Mouse (Mus musculus): ENCODE measurements around the gene 4933407L21Rik. TPM values are rescaled to one million over a fixed set of nuclear protein-coding genes. Genes with fewer than 3 reads are reported as not detected.

The 4933407L21Rik gene
- polyA plus RNA-seq, 1 experiment from 2014 or later = 4.2 TPM

DNA sequence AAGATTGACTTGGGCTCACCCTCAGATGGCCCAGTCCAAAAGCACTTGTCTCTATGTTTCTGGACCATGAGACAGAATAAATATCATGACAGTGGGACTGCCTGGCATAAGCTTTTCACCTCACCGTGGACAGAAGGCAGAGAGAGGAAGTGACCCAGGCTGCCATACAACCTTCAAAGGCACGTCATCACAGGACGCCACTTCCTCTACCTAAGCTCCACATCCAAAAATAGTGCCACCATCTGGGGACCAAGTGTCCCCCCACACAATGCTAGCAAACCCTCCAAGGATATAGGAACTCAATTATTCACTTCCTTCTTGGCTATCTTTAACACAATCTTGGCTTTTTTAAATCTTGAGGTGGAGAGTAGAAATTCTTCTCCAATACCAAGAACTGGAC, 33.8 kb downstream of the 4933407L21Rik start:
- Histone ChIP-seq H3K9ac (ENCODE audit: low read length) (no peak overlapping the region), H3K4me1 (ENCODE audit: control insufficient read depth, insufficient read depth, low read length) (no peaks in the 10 kb centered on the region), H3K4me3 (ENCODE audit: low read depth, low read length) (no peak overlapping the region), H3K36me3 (ENCODE audit: control insufficient read depth, insufficient read depth, low read length) (no peaks in the 10 kb centered on the region), H3K9me3 (replicated peaks; ENCODE audit: control insufficient read depth, low read length) (no peaks in the 10 kb centered on the region), H3K27ac (ENCODE audit: low read depth, low read length) (no peak overlapping the region), H3K4me2 (ENCODE audit: low read length) (no peak overlapping the region), H3K27me3 (replicated peaks; ENCODE audit: control insufficient read depth, insufficient read depth, low read length) (no peaks in the 10 kb centered on the region)
- WGBS = 90% methylated on average over 3 of the region's 3 CpGs
- no peak for ATAC-seq
- DNase-seq (ENCODE audit: low spot score) = no peak

DNA sequence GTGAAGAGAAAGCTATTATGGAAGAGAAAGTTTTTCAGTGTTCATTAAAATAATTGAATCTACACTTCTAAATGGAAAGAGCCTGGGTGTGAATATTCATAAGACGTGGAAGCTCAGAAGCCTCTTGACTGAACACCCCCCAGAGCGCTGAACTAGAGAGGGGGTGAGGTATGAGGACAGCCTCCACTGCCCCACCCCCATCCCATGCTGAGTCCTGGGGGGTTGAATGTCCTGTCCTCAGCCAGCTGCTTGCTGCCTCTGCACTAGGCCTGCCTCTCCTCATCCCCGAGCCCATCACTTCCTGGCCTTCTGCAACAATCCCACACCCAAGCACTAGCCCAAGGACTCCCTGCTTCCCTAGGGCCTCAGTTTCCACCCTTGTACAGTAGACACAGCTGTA, 37.6 kb downstream of the 4933407L21Rik start:
- H3K27ac ChIP-seq (ENCODE audit: low read depth, low read length) = no peak overlapping the region
- no peaks in the 10 kb centered on the region for H3K9me3 ChIP-seq (replicated peaks; ENCODE audit: control insufficient read depth, low read length)
- no peaks in the 10 kb centered on the region for H3K27me3 ChIP-seq (replicated peaks; ENCODE audit: control insufficient read depth, insufficient read depth, low read length)
- no peak for DNase-seq (ENCODE audit: low spot score)
- no peaks in the 10 kb centered on the region for H3K36me3 ChIP-seq (ENCODE audit: control insufficient read depth, insufficient read depth, low read length)
- no peaks in the 10 kb centered on the region for H3K4me1 ChIP-seq (ENCODE audit: control insufficient read depth, insufficient read depth, low read length)
- WGBS = 64% methylated on average over 3 of the region's 3 CpGs
- no peak for ATAC-seq
- no peak overlapping the region for H3K4me3 ChIP-seq (ENCODE audit: low read depth, low read length)
- H3K9ac ChIP-seq (ENCODE audit: low read length) = no peak overlapping the region
- no peak overlapping the region for H3K4me2 ChIP-seq (ENCODE audit: low read length)

DNA sequence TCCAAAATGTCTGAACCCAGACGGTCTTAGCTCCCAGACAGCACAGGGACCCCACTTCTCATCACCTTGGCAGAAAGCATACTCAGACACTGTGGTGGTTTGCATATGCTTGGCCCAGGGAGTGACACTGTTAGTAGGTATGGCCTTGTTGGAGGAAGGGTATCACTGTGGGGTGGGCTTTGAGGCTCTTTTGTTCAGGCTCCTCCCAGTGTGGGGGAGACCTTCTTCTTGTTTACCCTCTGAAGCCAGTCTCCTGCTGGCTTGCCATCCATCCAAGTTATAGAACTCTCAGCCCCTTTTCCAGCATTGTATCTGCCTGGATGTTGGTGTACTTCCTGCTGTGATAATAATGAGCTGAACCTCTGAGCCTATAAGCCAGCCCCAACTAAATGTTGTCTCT, 40.8 kb downstream of the 4933407L21Rik start:
- 86% methylated on average over 1 of the region's 1 CpGs for WGBS

DNA sequence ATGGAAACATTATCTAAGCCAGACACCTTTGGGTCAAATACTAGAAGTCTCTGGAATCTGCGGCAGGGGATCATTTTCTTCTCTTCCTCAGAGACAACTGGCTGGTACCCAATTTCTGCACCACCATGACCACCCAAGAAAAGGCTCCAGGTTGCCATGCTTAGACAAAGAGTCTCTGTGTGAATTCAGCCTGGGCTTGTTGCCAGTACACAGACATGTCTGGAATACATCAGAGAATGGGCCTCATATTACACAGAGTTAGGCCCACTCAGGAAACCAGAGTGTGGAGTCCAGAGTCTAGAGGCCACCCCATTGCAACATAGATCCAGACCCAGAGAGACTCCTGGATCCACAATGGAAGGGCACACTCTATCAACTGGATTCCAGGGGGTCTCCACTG, 41.2 kb downstream of the 4933407L21Rik start:
- H3K4me1 ChIP-seq (ENCODE audit: control insufficient read depth, insufficient read depth, low read length) = no peaks in the 10 kb centered on the region
- no peak overlapping the region for H3K4me3 ChIP-seq (ENCODE audit: low read depth, low read length)
- DNase-seq (ENCODE audit: low spot score) (peak; percentile 73), ATAC-seq (peak; percentile 69)
- no peak overlapping the region for H3K27ac ChIP-seq (ENCODE audit: low read depth, low read length)
- H3K4me2 ChIP-seq (ENCODE audit: low read length) = no peak overlapping the region
- WGBS = 40% methylated on average over 1 of the region's 1 CpGs
- H3K36me3 ChIP-seq (ENCODE audit: control insufficient read depth, insufficient read depth, low read length) = no peaks in the 10 kb centered on the region
- no peaks in the 10 kb centered on the region for H3K9me3 ChIP-seq (replicated peaks; ENCODE audit: control insufficient read depth, low read length)
- no peak overlapping the region for H3K9ac ChIP-seq (ENCODE audit: low read length)
- H3K27me3 ChIP-seq (replicated peaks; ENCODE audit: control insufficient read depth, insufficient read depth, low read length) = no peaks in the 10 kb centered on the region

More for the DNA sequence above, 40.8 kb downstream of the 4933407L21Rik start:
- H3K4me2 ChIP-seq (ENCODE audit: low read length) = no peak overlapping the region
- ATAC-seq = peak; percentile 37
- no peak overlapping the region for H3K27ac ChIP-seq (ENCODE audit: low read depth, low read length)
- H3K4me3 ChIP-seq (ENCODE audit: low read depth, low read length) = no peak overlapping the region
- H3K9ac ChIP-seq (ENCODE audit: low read length) = no peak overlapping the region
- no peaks in the 10 kb centered on the region for H3K36me3 ChIP-seq (ENCODE audit: control insufficient read depth, insufficient read depth, low read length)
- peak; percentile 15 for DNase-seq (ENCODE audit: low spot score)
- H3K9me3 ChIP-seq (replicated peaks; ENCODE audit: control insufficient read depth, low read length) = no peaks in the 10 kb centered on the region
- H3K4me1 ChIP-seq (ENCODE audit: control insufficient read depth, insufficient read depth, low read length) = no peaks in the 10 kb centered on the region
- no peaks in the 10 kb centered on the region for H3K27me3 ChIP-seq (replicated peaks; ENCODE audit: control insufficient read depth, insufficient read depth, low read length)

DNA sequence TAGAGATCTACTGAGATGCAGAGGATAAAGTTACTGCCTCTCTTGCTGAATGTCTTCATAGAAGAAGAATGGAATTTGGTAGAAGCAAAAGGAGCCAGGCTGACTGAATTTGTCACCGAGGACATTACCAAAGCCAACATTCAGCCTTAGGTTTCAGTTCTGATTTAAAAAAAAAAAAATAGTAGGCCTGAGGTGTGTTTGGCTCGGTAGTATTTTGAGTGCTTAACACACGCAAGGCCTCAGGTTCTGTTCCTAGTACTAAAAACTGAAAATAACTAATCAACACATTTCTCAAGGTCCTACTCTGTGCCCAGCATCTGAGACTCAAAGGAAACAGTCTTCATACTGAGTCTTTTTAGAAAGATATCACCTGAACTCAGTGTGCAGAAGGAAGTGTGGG, 42.8 kb downstream of the 4933407L21Rik start:
- DNase-seq (ENCODE audit: low spot score) = no peak
- 91% methylated on average over 3 of the region's 3 CpGs for WGBS

DNA sequence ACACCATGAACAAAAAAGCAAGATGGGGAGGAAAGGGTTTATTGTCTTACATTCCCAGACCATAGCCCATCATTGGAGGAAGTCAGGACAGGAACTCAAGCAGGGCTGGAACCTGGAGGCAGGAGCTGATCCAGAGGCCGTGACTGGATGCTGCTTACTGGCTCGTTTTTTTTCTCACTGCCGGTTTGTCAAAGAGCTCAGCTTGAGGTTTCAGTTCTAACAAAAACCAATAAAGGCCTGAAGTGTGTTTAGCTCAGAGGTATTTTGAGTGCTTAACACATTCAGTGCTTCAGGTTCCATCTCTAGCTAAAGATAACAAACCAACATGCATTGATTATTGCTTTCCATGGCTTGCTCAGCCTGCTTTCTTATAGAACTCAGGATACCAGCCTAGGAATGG, 44.1 kb downstream of the 4933407L21Rik start:
- no peak for DNase-seq (ENCODE audit: low spot score)
- no peak for ATAC-seq
- no peak overlapping the region for H3K9ac ChIP-seq (ENCODE audit: low read length)
- no peaks in the 10 kb centered on the region for H3K4me1 ChIP-seq (ENCODE audit: control insufficient read depth, insufficient read depth, low read length)
- H3K9me3 ChIP-seq (replicated peaks; ENCODE audit: control insufficient read depth, low read length) = no peaks in the 10 kb centered on the region
- H3K27me3 ChIP-seq (replicated peaks; ENCODE audit: control insufficient read depth, insufficient read depth, low read length) = no peaks in the 10 kb centered on the region
- WGBS = 69% methylated on average over 3 of the region's 3 CpGs
- H3K4me2 ChIP-seq (ENCODE audit: low read length) = no peak overlapping the region
- H3K36me3 ChIP-seq (ENCODE audit: control insufficient read depth, insufficient read depth, low read length) = no peaks in the 10 kb centered on the region
- H3K27ac ChIP-seq (ENCODE audit: low read depth, low read length) = no peak overlapping the region
- no peak overlapping the region for H3K4me3 ChIP-seq (ENCODE audit: low read depth, low read length)

More for the DNA sequence above, 42.8 kb downstream of the 4933407L21Rik start:
- no peak overlapping the region for H3K4me3 ChIP-seq (ENCODE audit: low read depth, low read length)
- H3K27ac ChIP-seq (ENCODE audit: low read depth, low read length) = no peak overlapping the region
- no peaks in the 10 kb centered on the region for H3K4me1 ChIP-seq (ENCODE audit: control insufficient read depth, insufficient read depth, low read length)
- no peaks in the 10 kb centered on the region for H3K9me3 ChIP-seq (replicated peaks; ENCODE audit: control insufficient read depth, low read length)
- H3K36me3 ChIP-seq (ENCODE audit: control insufficient read depth, insufficient read depth, low read length) = no peaks in the 10 kb centered on the region
- no peak overlapping the region for H3K4me2 ChIP-seq (ENCODE audit: low read length)
- no peak overlapping the region for H3K9ac ChIP-seq (ENCODE audit: low read length)
- H3K27me3 ChIP-seq (replicated peaks; ENCODE audit: control insufficient read depth, insufficient read depth, low read length) = no peaks in the 10 kb centered on the region
- ATAC-seq = no peak

DNA sequence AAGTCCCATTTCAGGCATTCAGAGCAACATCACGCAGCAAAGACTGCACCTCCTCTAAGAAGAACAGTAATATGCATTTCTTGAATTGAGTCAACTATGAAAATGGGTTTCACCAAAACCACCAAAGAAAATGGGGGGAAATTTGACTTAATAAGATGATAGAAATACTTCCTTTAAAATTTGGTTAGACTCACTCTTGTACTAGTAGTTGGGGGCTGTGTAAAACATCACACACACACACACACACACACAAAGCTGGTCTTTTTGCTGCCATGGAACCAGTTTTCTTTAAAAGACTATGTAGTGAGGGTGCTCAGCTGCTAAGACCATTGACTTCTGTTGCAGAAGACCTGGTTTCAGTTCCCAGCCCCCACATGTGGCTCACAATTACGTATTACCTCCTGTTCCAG, 45.2 kb downstream of the 4933407L21Rik start:
- H3K9ac ChIP-seq (ENCODE audit: low read length) = no peak overlapping the region
- H3K27me3 ChIP-seq (replicated peaks; ENCODE audit: control insufficient read depth, insufficient read depth, low read length) = no peaks in the 10 kb centered on the region
- 84% methylated on average over 2 of the region's 2 CpGs for WGBS
- no peaks in the 10 kb centered on the region for H3K4me1 ChIP-seq (ENCODE audit: control insufficient read depth, insufficient read depth, low read length)
- no peaks in the 10 kb centered on the region for H3K36me3 ChIP-seq (ENCODE audit: control insufficient read depth, insufficient read depth, low read length)
- no peak overlapping the region for H3K4me2 ChIP-seq (ENCODE audit: low read length)
- H3K4me3 ChIP-seq (ENCODE audit: low read depth, low read length) = no peak overlapping the region
- no peak for DNase-seq (ENCODE audit: low spot score)
- no peaks in the 10 kb centered on the region for H3K9me3 ChIP-seq (replicated peaks; ENCODE audit: control insufficient read depth, low read length)
- ATAC-seq = no peak
- H3K27ac ChIP-seq (ENCODE audit: low read depth, low read length) = no peak overlapping the region

DNA sequence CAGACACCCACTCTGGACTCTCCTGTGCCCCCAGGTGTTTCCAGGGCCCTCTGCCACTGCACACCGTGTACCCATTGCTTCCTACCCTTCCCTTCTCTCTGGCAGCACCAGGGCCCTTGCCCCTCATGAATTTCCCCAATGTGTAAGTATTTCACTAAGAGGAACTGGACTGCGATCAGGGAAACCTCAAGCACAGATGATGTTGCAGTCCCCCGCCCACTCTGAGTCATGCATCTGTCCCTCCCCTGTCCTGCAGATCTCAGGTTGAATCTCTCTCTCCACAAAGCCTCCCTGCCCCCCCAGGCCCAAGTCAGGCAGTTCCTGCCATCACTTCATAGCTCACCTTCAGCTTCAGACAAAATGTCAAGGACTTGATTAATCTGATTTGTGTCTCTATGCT, 49.4 kb downstream of the 4933407L21Rik start:
- DNase-seq (ENCODE audit: low spot score) (no peak), ATAC-seq (no peak)
- no peak overlapping the region for H3K27ac ChIP-seq (ENCODE audit: low read depth, low read length)
- WGBS = 76% methylated on average over 3 of the region's 3 CpGs
- no peaks in the 10 kb centered on the region for H3K27me3 ChIP-seq (replicated peaks; ENCODE audit: control insufficient read depth, insufficient read depth, low read length)
- no peak overlapping the region for H3K4me2 ChIP-seq (ENCODE audit: low read length)
- no peaks in the 10 kb centered on the region for H3K9me3 ChIP-seq (replicated peaks; ENCODE audit: control insufficient read depth, low read length)
- H3K9ac ChIP-seq (ENCODE audit: low read length) = no peak overlapping the region
- H3K4me3 ChIP-seq (ENCODE audit: low read depth, low read length) = no peak overlapping the region
- H3K4me1 ChIP-seq (ENCODE audit: control insufficient read depth, insufficient read depth, low read length) = no peaks in the 10 kb centered on the region
- H3K36me3 ChIP-seq (ENCODE audit: control insufficient read depth, insufficient read depth, low read length) = no peaks in the 10 kb centered on the region

DNA sequence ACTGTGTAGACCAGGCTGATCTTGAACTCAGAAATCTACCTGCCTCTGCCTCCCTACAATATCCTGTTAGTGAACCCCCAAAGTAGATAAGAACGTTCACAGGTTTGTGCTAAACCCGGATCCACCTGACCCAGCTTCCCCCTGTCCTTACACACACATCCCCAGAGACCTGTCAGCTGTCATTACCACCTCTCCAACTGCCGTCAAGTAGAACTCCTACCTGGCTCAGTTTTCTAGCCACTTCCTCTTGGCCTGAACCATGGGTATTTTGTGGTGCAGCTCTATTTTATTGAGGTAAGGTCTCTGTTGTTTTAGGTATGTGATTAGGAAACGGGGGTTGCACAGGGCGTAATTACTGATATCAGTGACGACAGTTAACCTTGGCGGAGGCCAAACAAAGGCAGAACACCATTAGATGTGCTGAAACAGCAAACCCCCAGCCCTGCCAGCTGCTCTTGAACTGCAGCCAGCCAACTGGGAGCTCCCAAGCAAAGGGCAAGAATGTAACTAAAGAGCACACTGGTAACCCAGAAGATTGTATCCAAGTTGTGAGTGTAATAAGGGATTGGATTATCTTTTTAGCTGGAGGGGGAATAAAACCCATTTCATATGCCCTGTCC, 53.6 kb downstream of the 4933407L21Rik start:
- Histone ChIP-seq H3K27me3 (replicated peaks; ENCODE audit: control insufficient read depth, insufficient read depth, low read length) (no peaks in the 10 kb centered on the region), H3K36me3 (ENCODE audit: control insufficient read depth, insufficient read depth, low read length) (no peaks in the 10 kb centered on the region), H3K4me2 (ENCODE audit: low read length) (no peak overlapping the region), H3K9ac (ENCODE audit: low read length) (no peak overlapping the region), H3K27ac (ENCODE audit: low read depth, low read length) (no peak overlapping the region), H3K4me3 (ENCODE audit: low read depth, low read length) (no peak overlapping the region), H3K4me1 (ENCODE audit: control insufficient read depth, insufficient read depth, low read length) (no peaks in the 10 kb centered on the region), H3K9me3 (replicated peaks; ENCODE audit: control insufficient read depth, low read length) (no peaks in the 10 kb centered on the region)
- ATAC-seq (no peak), DNase-seq (ENCODE audit: low spot score) (peak; percentile 36)
- WGBS = 59% methylated on average over 7 of the region's 7 CpGs
